Mouse (Mus musculus): Measurements from ENCODE around the gene Rassf7. TPM values are rescaled to one million over a fixed set of nuclear protein-coding genes. Genes with fewer than 3 reads are reported as not detected.

The Rassf7 gene
- 22.1 TPM for polyA plus RNA-seq (2017; shearing (Covaris generic))

GRCm38 (mm10) chr7:141215101-141215879 lies at the start of gene Rassf7:
TSS of gene Rassf7 (plus strand) at chr7:141215860.

GRCm38 (mm10) chr7:141172116-141173006 lies 43.3 kb upstream of the Rassf7 start, which contains the start of gene Rnh1:
TSS of gene Rnh1 (minus strand) at chr7:141172857.

GRCm38 (mm10) chr7:141193948-141194347 lies 21.7 kb upstream of the Rassf7 start, which contains the start of the genes Hras and Lrrc56:
TSS of gene Hras (minus strand) at chr7:141194005.
TSS of gene Lrrc56 (plus strand) at chr7:141194157.

GRCm38 (mm10) chr7:141213605-141214235 lies 1.9 kb upstream of the Rassf7 start, which contains the start of gene Lmntd2:
TSS of gene Lmntd2 (minus strand) at chr7:141214080.

DNA sequence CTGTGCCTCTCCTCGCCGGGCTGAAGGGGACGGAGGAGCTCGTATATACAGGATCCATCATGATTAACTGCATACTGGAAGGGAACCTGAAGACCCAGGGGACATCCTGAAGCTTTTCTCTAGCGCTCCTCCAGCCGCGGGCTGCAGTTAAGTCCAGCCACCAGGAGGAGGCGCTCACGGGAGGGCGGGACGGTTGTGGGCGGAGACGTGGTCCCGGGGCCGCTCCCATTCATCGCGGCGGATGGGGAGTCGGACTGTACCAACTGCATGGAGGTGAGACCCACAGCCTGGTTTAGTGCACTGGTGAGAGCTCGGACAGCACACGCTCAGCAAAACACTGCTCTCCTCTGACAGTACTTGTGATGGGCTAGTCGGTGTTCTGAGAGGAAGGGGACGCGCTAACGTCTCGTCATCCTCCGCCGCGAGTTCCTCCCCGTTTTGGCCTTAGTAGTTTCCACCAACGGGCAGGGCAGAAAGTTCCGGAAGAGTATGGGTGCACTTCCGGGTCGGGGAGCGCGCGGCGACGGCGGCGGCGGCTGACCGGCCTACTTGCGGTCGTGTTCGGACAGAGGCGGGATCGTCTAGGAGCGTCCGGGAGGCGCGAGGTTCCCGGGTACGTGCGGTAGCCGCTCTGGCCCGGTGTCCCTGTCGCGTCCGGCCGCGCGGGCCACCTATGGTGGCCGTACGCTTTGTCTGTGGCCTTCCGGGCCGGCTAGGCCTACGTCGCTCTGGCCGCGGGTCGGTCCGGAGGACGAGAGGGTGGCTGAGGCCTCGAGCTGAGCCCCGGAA lies 12.8 kb downstream of the Rassf7 start, which contains the start of gene Phrf1:
Gene Phrf1, plus strand, starts transcription at position 506 of the 789 bp plus-strand sequence.

GRCm38 (mm10) chr7:141265739-141266561 lies 50.3 kb downstream of the Rassf7 start, which contains the start of gene Irf7:
TSS of gene Irf7 (minus strand) at chr7:141266481.

Other genes starting within 250 kb of the Rassf7 start
- not detected for gene Ifitm1, start 248.6 kb upstream of the Rassf7 start, polyA plus RNA-seq (2017; shearing (Covaris generic))
- gene Ifitm3, start 205.1 kb upstream of the Rassf7 start, polyA plus RNA-seq (2017; shearing (Covaris generic)): 16.4 TPM
- gene Ifitm6, start 197.9 kb upstream of the Rassf7 start, polyA plus RNA-seq (2017; shearing (Covaris generic)): not detected
- gene Gm17387, start 186.7 kb upstream of the Rassf7 start, polyA plus RNA-seq (2017; shearing (Covaris generic)): not detected
- 13.8 TPM for gene B4galnt4, start 154.8 kb upstream of the Rassf7 start, polyA plus RNA-seq (2017; shearing (Covaris generic))
- gene Pkp3, start 137.6 kb upstream of the Rassf7 start, polyA plus RNA-seq (2017; shearing (Covaris generic)): 330 TPM
- gene Sigirr, start 115.3 kb upstream of the Rassf7 start, polyA plus RNA-seq (2017; shearing (Covaris generic)): 240 TPM
- gene Ano9, start 98.1 kb upstream of the Rassf7 start, polyA plus RNA-seq (2017; shearing (Covaris generic)): 0.54 TPM
- 17.4 TPM for gene Ptdss2, start 93.5 kb upstream of the Rassf7 start, polyA plus RNA-seq (2017; shearing (Covaris generic))
- gene Rnh1, start 43.0 kb upstream of the Rassf7 start, polyA plus RNA-seq (2017; shearing (Covaris generic)): 160 TPM
- 4.6 TPM for gene Hras, start 21.9 kb upstream of the Rassf7 start, polyA plus RNA-seq (2017; shearing (Covaris generic))
- 3.6 TPM for gene Lrrc56, start 21.7 kb upstream of the Rassf7 start, polyA plus RNA-seq (2017; shearing (Covaris generic))
- 14.3 TPM for gene Lmntd2, start 1.8 kb upstream of the Rassf7 start, polyA plus RNA-seq (2017; shearing (Covaris generic))
- gene Phrf1, start 12.9 kb downstream of the Rassf7 start, polyA plus RNA-seq (2017; shearing (Covaris generic)): 130 TPM
- 110 TPM for gene Irf7, start 50.6 kb downstream of the Rassf7 start, polyA plus RNA-seq (2017; shearing (Covaris generic))
- gene Cdhr5, start 60.9 kb downstream of the Rassf7 start, polyA plus RNA-seq (2017; shearing (Covaris generic)): not detected
- not detected for gene Sct, start 63.3 kb downstream of the Rassf7 start, polyA plus RNA-seq (2017; shearing (Covaris generic))
- gene Drd4, start 76.1 kb downstream of the Rassf7 start, polyA plus RNA-seq (2017; shearing (Covaris generic)): not detected
- 14.8 TPM for gene Deaf1, start 111.8 kb downstream of the Rassf7 start, polyA plus RNA-seq (2017; shearing (Covaris generic))
- 37.9 TPM for gene Tmem80, start 111.9 kb downstream of the Rassf7 start, polyA plus RNA-seq (2017; shearing (Covaris generic))
- gene Eps8l2, start 123.0 kb downstream of the Rassf7 start, polyA plus RNA-seq (2017; shearing (Covaris generic)): not detected
- 364 TPM for gene Taldo1, start 176.3 kb downstream of the Rassf7 start, polyA plus RNA-seq (2017; shearing (Covaris generic))
- 82.8 TPM for gene Gatd1, start 198.3 kb downstream of the Rassf7 start, polyA plus RNA-seq (2017; shearing (Covaris generic))
- 0.38 TPM for gene Cend1, start 213.6 kb downstream of the Rassf7 start, polyA plus RNA-seq (2017; shearing (Covaris generic))
- 75.3 TPM for gene Slc25a22, start 222.0 kb downstream of the Rassf7 start, polyA plus RNA-seq (2017; shearing (Covaris generic))
- gene Pidd1, start 228.2 kb downstream of the Rassf7 start, polyA plus RNA-seq (2017; shearing (Covaris generic)): 10.2 TPM
- 1,938 TPM for gene Rplp2, start 231.5 kb downstream of the Rassf7 start, polyA plus RNA-seq (2017; shearing (Covaris generic))
- 87.0 TPM for gene Pnpla2, start 239.3 kb downstream of the Rassf7 start, polyA plus RNA-seq (2017; shearing (Covaris generic))
- 0.62 TPM for gene Cracr2b, start 245.2 kb downstream of the Rassf7 start, polyA plus RNA-seq (2017; shearing (Covaris generic))